Mouse (Mus musculus) MEL (cell line): ENCODE results near the gene Fgr. TPM values are rescaled to one million over a fixed set of nuclear protein-coding genes. Genes with fewer than 3 reads are reported as not detected.

Experiments used
- DNase-seq: peaks from one replicate; pipeline ENCODE4 v3.0.0; 2011; ENCODE audit warnings: low read depth, low spot score
- H3K27ac ChIP-seq: 2 replicates; pipeline ENCODE4 v1.5.1; 2012; ENCODE audit warnings: low read depth, mild to moderate bottlenecking, control low read depth, low read length, moderate library complexity; ENCODE audit not compliant: control insufficient read depth
- H3K27me3 ChIP-seq, 2 experiments: fragments of 150-350 bp in 1 of 2; sonication (generic) in 1 of 2; 2 replicates each; pipeline ENCODE4 v1.6.1; 2012; ENCODE audit warnings: low read length in 2 of 2, mild to moderate bottlenecking in 2 of 2, improper control_type of control experiment in 1 of 2, moderate library complexity in 1 of 2; ENCODE audit not compliant: insufficient read depth in 2 of 2, control insufficient read depth in 1 of 2
- H3K36me3 ChIP-seq, 2 experiments: 2 replicates each; pipeline ENCODE4 v1.6.1; 2012 to 2014; ENCODE audit warnings: low read length in 2 of 2, improper control_type of control experiment in 1 of 2, inconsistent platforms in 1 of 2, mild to moderate bottlenecking in 1 of 2; ENCODE audit not compliant: insufficient read depth in 2 of 2, control insufficient read depth in 1 of 2
- H3K4me1 ChIP-seq, 2 experiments: fragments of 150-350 bp in 1 of 2; sonication (generic) in 1 of 2; 2 replicates each; pipeline ENCODE4 v1.6.1; 2012; ENCODE audit warnings: low read length in 2 of 2, improper control_type of control experiment in 1 of 2, mild to moderate bottlenecking in 1 of 2; ENCODE audit not compliant: insufficient read depth in 2 of 2, control insufficient read depth in 1 of 2
- H3K4me3 ChIP-seq, 2 experiments: fragments of 150-350 bp in 1 of 2; sonication (generic) in 1 of 2; 2 replicates each; pipeline ENCODE4 v1.5.1; 2012; ENCODE audit warnings: low read depth in 2 of 2, low read length in 2 of 2, mild to moderate bottlenecking in 2 of 2, moderate library complexity in 2 of 2, control low read depth in 1 of 2, improper control_type of control experiment in 1 of 2; ENCODE audit not compliant: control insufficient read depth in 1 of 2, insufficient read depth in 1 of 2
- H3K79me2 ChIP-seq: 2 replicates; pipeline ENCODE4 v1.6.1; 2012; ENCODE audit warnings: mild to moderate bottlenecking, low read length, moderate library complexity; ENCODE audit not compliant: control insufficient read depth, poor library complexity, insufficient read depth
- H3K9ac ChIP-seq: 2 replicates; pipeline ENCODE4 v1.6.1; 2012; ENCODE audit warnings: low read depth, mild to moderate bottlenecking, control low read depth, low read length, moderate library complexity; ENCODE audit not compliant: control insufficient read depth, poor library complexity, severe bottlenecking
- H3K9me3 ChIP-seq: fragments of 150-350 bp; sonication (generic); replicated peaks from 2 replicates; pipeline ENCODE4 v1.6.1; 2012; ENCODE audit warnings: mild to moderate bottlenecking, low read length, improper control_type of control experiment, moderate library complexity; ENCODE audit not compliant: insufficient read depth
- BHLHE40 ChIP-seq: IDR thresholded peaks from 2 replicates; pipeline ENCODE4 v1.6.1; 2012; ENCODE audit warnings: low read depth, mild to moderate bottlenecking, inconsistent platforms, low read length, improper control_type of control experiment, borderline replicate concordance
- E2F4 ChIP-seq: IDR thresholded peaks from 2 replicates; pipeline ENCODE4 v1.6.1; 2011; ENCODE audit warnings: low read depth, low read length, improper control_type of control experiment, borderline replicate concordance
- ELF1 ChIP-seq: IDR thresholded peaks from 2 replicates; pipeline ENCODE4 v1.6.1; 2014; ENCODE audit warnings: low read depth, mild to moderate bottlenecking, inconsistent platforms, low read length, improper control_type of control experiment, moderate library complexity
- ETS1 ChIP-seq: IDR thresholded peaks from 2 replicates; pipeline ENCODE4 v1.6.1; 2012; ENCODE audit warnings: low read depth, mild to moderate bottlenecking, inconsistent platforms, low read length, improper control_type of control experiment, moderate library complexity
- GABPA ChIP-seq: IDR thresholded peaks from 2 replicates; pipeline ENCODE4 v1.6.1; 2012; ENCODE audit warnings: low read depth, mild to moderate bottlenecking, inconsistent platforms, low read length, improper control_type of control experiment, moderate library complexity
- GATA1 ChIP-seq: IDR thresholded peaks from 2 replicates; pipeline ENCODE4 v1.6.1; 2011; ENCODE audit warnings: low read depth, low read length, improper control_type of control experiment
- JUND ChIP-seq: IDR thresholded peaks from 2 replicates; pipeline ENCODE4 v1.6.1; 2011; ENCODE audit warnings: low read depth, mild to moderate bottlenecking, improper control_type of control experiment, low read length
- MAFK ChIP-seq: IDR thresholded peaks from 2 replicates; pipeline ENCODE4 v1.6.1; 2011; ENCODE audit warnings: low read depth, mild to moderate bottlenecking, low read length, improper control_type of control experiment, borderline replicate concordance
- MAX ChIP-seq: IDR thresholded peaks from 2 replicates; pipeline ENCODE4 v1.6.1; 2011; ENCODE audit warnings: low read length, improper control_type of control experiment
- MXI1 ChIP-seq: IDR thresholded peaks from 2 replicates; pipeline ENCODE4 v1.6.1; 2011; ENCODE audit warnings: mild to moderate bottlenecking, low read depth, low read length, improper control_type of control experiment
- MYC ChIP-seq: IDR thresholded peaks from 2 replicates; pipeline ENCODE4 v1.6.1; 2011; ENCODE audit warnings: low read depth, mild to moderate bottlenecking, low read length, improper control_type of control experiment, moderate library complexity
- POLR2A ChIP-seq, 2 experiments: IDR thresholded peaks; 2 replicates each; pipeline ENCODE4 v1.6.1; 2011 to 2012; ENCODE audit warnings: low read length in 2 of 2, mild to moderate bottlenecking in 2 of 2, control low read depth in 1 of 2, improper control_type of control experiment in 1 of 2, low read depth in 1 of 2, moderate library complexity in 1 of 2; ENCODE audit not compliant: control insufficient read depth in 1 of 2, insufficient read depth in 1 of 2, poor library complexity in 1 of 2
- POLR2AphosphoS5 ChIP-seq: IDR thresholded peaks from 2 replicates; pipeline ENCODE4 v1.6.1; 2012; ENCODE audit warnings: low read depth, borderline replicate concordance, mild to moderate bottlenecking, inconsistent platforms, low read length, moderate library complexity, mixed read lengths
- RCOR1 ChIP-seq: IDR thresholded peaks from 2 replicates; pipeline ENCODE4 v1.6.1; 2012; ENCODE audit warnings: low read depth, mild to moderate bottlenecking, inconsistent platforms, low read length, improper control_type of control experiment
- TAL1 ChIP-seq: IDR thresholded peaks from 2 replicates; pipeline ENCODE4 v1.6.1; 2012; ENCODE audit warnings: mild to moderate bottlenecking, inconsistent platforms, low read length, moderate library complexity, mixed read lengths
- TBP ChIP-seq: IDR thresholded peaks from 2 replicates; pipeline ENCODE4 v1.8.0; 2011; ENCODE audit warnings: low read depth, low read length, improper control_type of control experiment
- TCF12 ChIP-seq: IDR thresholded peaks from 2 replicates; pipeline ENCODE4 v1.6.1; 2014; ENCODE audit warnings: low read depth, mild to moderate bottlenecking, inconsistent platforms, low read length, improper control_type of control experiment, moderate library complexity
- ZKSCAN1 ChIP-seq: IDR thresholded peaks from 2 replicates; pipeline ENCODE4 v1.6.1; 2012; ENCODE audit warnings: low read depth, mild to moderate bottlenecking, inconsistent platforms, low read length, improper control_type of control experiment, moderate library complexity
- polyA plus RNA-seq, 2 experiments: library from polyadenylated mRNA; stranded (reverse) in 1 of 2; unstranded in 1 of 2; fragments of >175 nt in 1 of 2; fragments of >200 nt in 1 of 2; gene quantifications; 2 replicates each; pipeline versions ENCODE4 v1.2.1 to v1.2.4; 2012; ENCODE audit warnings: low replicate concordance in 2 of 2, low read depth in 1 of 2; ENCODE audit not compliant: insufficient read length in 2 of 2, insufficient read depth in 1 of 2, missing spikeins in 1 of 2
- total RNA-seq: library from RNA; depleted of rRNA; stranded (reverse); fragments of 300-350 nt; gene quantifications from 2 replicates; pipeline ENCODE4 v1.2.3, GENCODE M21; 2012

The Fgr gene
- total and polyA plus RNA-seq, 3 experiments, result not detected

DNA sequence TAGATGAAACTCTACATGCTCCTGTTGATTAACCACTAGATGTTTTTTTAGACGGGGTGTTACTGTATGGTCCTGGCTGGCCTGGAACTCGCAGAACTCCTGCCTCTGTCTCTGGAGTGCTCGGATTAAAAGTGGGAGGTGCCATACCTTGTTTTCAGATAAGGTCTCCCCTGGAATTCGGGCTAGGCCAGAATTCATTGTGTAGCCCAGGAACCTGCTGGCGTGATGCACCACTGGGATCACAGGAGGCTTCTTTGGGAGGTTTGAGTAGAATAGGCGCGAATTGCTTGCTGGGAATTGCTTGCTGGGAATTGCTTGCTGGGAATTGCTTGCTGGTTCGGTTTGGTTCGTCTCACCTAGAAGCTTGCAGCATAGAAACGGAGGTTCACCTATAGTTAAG, 53.8 kb downstream of the Fgr start:
- H3K9ac ChIP-seq, result no peak overlapping the region
- no peak overlapping the region for H3K4me3 ChIP-seq
- no peaks in the 10 kb centered on the region; a peak in 1 of 4 replicates for H3K36me3 ChIP-seq
- H3K9me3 ChIP-seq, result no peaks in the 10 kb centered on the region
- TF ChIP-seq GABPA (no peak), E2F4 (no peak), MAX (no peak), BHLHE40 (no peak), MAFK (no peak), POLR2AphosphoS5 (no peak), TAL1 (no peak), JUND (no peak), TBP (no peak), TCF12 (no peak)
- TF ChIP-seq, all 39 proteins: peak for 0
- Histone ChIP-seq H3K27ac (no peak overlapping the region), H3K4me1 (peaks cover 0 to 7% of the 10 kb centered on the region in 2 experiments; a peak in 2 of 4 replicates), H3K79me2 (no peaks in the 10 kb centered on the region), H3K27me3 (no peaks in the 10 kb centered on the region)
- DNase-seq, result no peak

DNA sequence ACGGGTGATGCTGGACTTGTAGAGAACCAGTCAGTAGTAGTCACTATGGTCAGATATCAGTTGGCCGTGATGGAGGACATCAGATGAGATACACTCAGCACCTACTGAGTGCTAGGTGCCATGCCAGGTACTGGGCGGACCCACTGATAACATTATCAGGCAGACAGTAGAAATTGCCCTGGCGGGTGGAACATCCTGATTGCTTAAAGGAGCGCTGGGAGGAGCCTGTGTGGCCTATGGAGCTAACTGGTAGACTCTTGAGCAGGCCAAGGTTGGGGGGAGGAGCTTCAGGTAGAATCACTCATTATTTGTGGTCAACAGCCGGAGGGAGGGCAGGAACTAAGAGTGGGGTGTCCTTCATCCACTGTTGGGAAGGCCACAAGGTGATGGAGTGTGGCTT, 54.3 kb downstream of the Fgr start:
- no peak overlapping the region for H3K9ac ChIP-seq
- H3K9me3 ChIP-seq, result no peaks in the 10 kb centered on the region
- TF ChIP-seq ETS1 (no peak), RCOR1 (no peak), GATA1 (peak; percentile 52), MYC (no peak), MXI1 (no peak), TCF12 (peak; percentile 5; the same call in 1 of the 2 replicates), MAFK (no peak), ZKSCAN1 (0 out of 2 replicates have a peak, but pooled peaks have one; percentile 23), POLR2A (IDR thresholded peaks at IDR 0.05; ENCODE audit: control insufficient read depth in 1 of 2, insufficient read depth in 1 of 2, low read depth in 1 of 2, low read length in 2 of 2, poor library complexity in 1 of 2) (no peak), ELF1 (no peak)
- TF ChIP-seq, all 39 proteins: peak for 3
- Histone ChIP-seq H3K79me2 (no peaks in the 10 kb centered on the region), H3K36me3 (no peaks in the 10 kb centered on the region; a peak in 1 of 4 replicates), H3K27ac (no peak overlapping the region), H3K27me3 (no peaks in the 10 kb centered on the region), H3K4me3 (no peak overlapping the region), H3K4me1 (peaks cover 0 to 7% of the 10 kb centered on the region in 2 experiments; a peak in 2 of 4 replicates)
- peak; percentile 23 for DNase-seq
